Mouse (Mus musculus): ENCODE data around the gene Decr2.
"Not testable (repeated sequence)": the region's sequence is repeated elsewhere in the genome, so short reads cannot be mapped to it uniquely, and the experiment has no call there.

Gene Decr2

GRCm38 (mm10) chr17:26113181-26113948, 23.2 kb upstream of the Decr2 start, which contains the start of gene Tmem8:
Tmem8 (plus strand) TSS chr17:26113299.
- DNase-seq (ENCODE audit: low spot score): no peak

DNA sequence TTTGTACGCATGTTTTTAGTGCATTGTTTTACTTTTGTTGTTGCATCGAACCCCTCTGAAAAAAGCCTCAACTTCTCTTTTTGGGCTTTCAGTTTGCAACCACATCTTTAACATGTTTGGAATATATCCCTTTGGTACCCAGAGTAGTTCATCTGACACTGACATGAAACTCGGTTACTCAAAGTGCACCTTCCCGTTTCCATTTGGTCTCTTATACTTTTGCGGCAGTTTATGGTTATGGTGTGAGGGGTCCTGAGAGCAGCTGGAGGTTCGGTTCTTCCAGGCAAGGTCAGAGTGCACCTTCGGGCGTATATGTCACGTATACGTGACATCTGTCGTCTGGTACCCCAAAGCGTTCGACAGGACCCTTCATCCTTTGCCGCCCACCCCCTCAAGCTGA, 22.6 kb upstream of the Decr2 start:
- DNase-seq (ENCODE audit: low spot score): no peak

- DNase-seq (ENCODE audit: low spot score): no peak
Observed at GRCm38 (mm10) chr17:26111722-26112121, 21.6 kb upstream of the Decr2 start.

GRCm38 (mm10) chr17:26111024-26111423, 20.9 kb upstream of the Decr2 start:
- DNase-seq (ENCODE audit: low spot score): no peak

GRCm38 (mm10) chr17:26110156-26110555, 20.0 kb upstream of the Decr2 start:
- DNase-seq (ENCODE audit: low spot score): no peak

GRCm38 (mm10) chr17:26105619-26106018, 15.5 kb upstream of the Decr2 start:
- DNase-seq (ENCODE audit: low spot score): no peak

- DNase-seq (ENCODE audit: low spot score): no peak
Observed at GRCm38 (mm10) chr17:26101478-26101877, 11.3 kb upstream of the Decr2 start.

DNA sequence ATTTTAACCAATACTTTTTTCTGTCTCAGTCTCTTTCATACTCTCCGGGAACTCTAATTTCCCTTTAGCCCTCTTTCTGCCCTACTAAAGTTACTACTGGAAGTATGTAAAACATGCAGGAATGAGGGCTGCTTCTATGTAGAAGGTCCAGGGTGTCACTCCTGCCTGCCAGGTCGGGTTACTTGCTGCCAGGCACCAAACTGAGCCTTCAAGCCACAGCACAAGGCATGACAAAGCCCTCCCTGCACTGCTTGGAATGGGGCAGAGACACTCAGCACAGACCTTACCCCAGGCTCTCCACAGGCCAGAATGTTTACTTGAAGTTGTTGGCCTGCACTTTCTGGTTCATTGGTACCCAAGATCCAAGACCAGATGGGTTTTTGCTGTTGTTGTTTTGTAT, 10.0 kb upstream of the Decr2 start:
- no peak for DNase-seq (ENCODE audit: low spot score)

GRCm38 (mm10) chr17:26099316-26099715, 9.2 kb upstream of the Decr2 start:
- not testable (repeated sequence) for DNase-seq (ENCODE audit: low spot score)

- DNase-seq (ENCODE audit: low spot score): no peak
Observed at GRCm38 (mm10) chr17:26098461-26098860, 8.3 kb upstream of the Decr2 start.

GRCm38 (mm10) chr17:26095121-26095740, 5.1 kb upstream of the Decr2 start, which contains the start of gene Nme4:
Nme4 (minus strand) TSS chr17:26095602.
- no peak for DNase-seq (ENCODE audit: low spot score)

DNA sequence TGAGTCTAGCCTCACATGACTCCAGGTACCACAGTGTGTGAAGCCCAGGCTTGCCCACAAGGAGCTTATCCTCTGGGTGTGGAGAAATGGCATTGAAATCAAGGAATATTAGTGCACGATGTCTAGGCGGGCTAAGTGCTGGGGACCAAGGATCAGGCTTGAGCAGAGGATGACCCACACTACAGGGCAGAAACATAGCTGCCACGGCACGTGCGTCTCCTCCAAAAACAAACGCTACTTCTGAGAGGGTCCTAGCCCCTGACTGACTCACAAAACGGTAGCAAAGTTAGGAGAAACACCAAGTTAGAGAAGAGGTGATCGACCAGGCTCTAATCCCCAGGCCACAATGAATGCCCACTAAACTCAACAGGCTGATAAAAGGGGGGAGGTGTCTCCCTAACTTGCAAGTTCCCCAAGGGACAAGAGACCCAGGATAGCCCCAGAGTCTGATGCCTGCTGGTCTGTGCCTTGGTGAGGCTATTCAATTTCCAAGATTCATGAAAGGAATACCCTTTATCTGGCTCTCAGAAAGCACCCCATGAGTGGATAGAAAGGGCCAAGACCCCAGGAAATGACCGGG, 4.5 kb upstream of the Decr2 start:
- DNase-seq (ENCODE audit: low spot score): no peak

GRCm38 (mm10) chr17:26087059-26087564, 3.0 kb downstream of the Decr2 start:
- no peak for DNase-seq (ENCODE audit: low spot score)

DNA sequence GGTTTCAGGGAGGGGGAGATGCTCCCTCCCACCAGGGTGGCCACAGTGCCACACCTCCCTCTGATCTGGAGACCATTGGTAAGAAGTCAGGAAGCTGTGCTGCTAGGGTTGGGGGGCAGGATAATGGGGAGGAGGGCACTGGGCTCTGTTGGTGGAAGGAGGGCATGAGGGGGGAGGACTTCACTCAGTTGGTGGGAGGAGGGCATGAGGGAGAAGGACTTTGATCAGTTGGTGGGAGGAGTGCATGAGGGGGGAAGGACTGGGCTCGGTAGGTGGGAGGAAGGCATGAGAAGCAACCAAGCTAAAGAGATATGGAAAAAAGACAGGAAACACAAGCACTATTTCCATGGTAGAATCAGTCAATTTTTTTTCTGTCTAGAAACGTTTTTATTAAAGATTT, 9.3 kb downstream of the Decr2 start:
- DNase-seq (ENCODE audit: low spot score): no peak

GRCm38 (mm10) chr17:26078851-26079250, 11.3 kb downstream of the Decr2 start:
- DNase-seq (ENCODE audit: low spot score): no peak

DNA sequence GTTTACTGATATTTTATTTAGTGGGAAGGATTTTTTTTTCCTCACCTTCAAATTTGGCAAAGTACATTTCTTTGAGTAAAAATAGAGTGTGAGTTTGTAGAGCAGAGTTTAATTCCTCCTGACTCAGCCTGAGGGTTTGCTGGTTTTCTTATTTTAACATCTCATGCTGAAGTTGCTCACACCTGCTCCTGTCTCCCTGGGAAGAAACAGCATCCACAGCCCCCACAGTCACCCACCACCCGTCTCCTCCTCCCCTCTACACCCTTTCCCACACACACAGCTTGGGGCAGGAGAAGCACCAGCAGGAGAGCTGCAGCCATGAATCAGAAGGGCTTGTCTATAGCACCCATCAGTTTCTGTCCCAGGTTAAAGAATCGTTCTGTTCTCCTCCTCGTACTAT, 14.9 kb downstream of the Decr2 start:
- no peak for DNase-seq (ENCODE audit: low spot score)

DNA sequence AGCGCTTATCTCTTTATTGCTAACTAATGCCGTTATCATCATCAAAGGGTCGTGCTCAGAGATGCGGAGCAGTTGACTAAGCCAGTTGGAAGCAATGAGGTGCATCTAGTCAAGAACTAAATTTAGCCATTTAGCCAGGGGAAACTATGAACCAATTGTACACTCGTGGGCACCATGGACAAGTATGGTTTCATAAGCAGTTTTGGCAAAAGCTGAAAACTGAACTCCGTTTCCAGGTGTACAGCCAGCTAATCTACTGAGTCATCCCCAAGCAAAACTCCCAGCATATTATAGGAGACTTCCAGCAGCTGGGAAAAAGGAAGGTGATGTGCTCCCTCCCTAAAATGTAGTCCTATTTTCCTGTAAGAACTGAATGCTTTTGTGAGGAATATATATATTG, 20.0 kb downstream of the Decr2 start:
- DNase-seq (ENCODE audit: low spot score): no peak

- DNase-seq (ENCODE audit: low spot score): no peak
Observed at GRCm38 (mm10) chr17:26068831-26069739, 21.1 kb downstream of the Decr2 start, which contains the start of gene Rab11fip3. Rab11fip3 (minus strand) TSS chr17:26069555.

DNA sequence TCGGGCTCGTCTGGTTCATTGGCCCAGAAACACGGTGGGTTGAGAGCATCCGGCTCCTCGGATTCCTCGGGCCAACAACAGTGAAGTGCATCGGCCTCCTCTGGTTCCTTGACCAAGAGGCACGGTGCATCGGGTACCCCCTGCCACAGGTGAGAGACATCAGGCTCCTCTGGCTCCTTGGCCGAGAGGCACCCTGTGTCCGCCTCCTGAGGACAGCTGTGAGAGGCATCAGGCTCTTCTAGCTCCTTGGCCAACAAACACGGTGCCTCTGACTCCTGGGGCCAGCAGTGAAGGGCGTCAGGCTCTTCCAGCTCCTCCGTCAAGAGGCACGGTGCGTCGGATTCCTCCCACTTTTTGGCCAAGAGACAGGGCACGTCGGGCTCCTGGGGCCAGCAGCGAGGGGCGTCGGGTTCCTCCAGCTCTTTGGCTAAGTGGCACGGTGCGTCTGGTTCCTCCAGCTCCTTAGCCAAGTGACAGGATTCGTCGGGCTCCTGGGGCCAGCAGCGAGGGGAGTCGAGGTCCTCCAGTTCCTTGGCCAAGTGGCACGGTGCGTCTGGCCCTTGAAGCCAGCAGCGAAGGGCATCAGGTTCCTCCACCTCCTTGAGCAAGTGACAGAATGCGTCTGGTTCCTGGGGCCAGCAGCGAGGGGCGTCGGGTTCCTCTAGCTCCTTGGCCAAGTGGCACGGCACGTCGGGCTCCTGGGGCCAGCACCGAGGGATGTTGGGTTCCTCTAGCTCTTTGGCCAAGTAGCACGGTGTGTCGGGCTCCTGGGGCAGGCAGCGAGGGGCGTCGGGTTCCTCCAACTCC, 21.9 kb downstream of the Decr2 start:
- no peak for DNase-seq (ENCODE audit: low spot score)

DNA sequence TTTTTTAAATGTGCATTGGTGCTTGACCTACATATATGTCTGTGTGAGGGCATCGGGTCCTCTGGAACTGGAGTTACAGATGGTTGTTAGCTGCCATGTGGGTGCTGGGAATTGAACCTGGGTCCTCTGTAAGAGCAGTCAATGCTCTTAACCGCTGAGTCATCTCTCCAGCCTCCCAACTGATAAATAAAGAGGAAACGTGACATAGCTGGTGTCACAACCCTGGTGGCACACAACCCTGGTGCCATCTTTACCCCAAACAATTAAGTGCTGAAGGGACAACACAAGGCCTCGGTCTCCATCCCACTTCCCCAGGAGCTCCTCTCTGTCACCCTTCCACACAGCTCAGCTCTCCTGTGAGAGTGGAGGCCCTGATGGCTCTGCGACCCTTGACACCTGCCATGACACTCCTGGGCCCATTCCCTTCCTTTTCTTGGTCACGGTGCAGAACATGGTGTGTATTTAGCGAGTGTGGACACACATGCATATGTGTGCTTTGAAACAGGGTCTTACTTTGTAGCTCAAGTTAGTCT, 23.6 kb downstream of the Decr2 start:
- DNase-seq (ENCODE audit: low spot score): no peak

GRCm38 (mm10) chr17:26064916-26065315, 25.2 kb downstream of the Decr2 start:
- no peak for DNase-seq (ENCODE audit: low spot score)
